Mouse (Mus musculus) Patski (cell line): Measurements from ENCODE around the gene Mpped1. TPM values are rescaled to one million over a fixed set of nuclear protein-coding genes. Genes with fewer than 3 reads are reported as not detected.

ENCODE experiments used
- ATAC-seq: fragments of 100-300 bp; one replicate; pipeline ENCODE4 v1.8.0; 2021
- CTCF ChIA-PET: fragments of 350-600 bp; sonication (Branson Sonifier 250); formaldehyde crosslinking; loops from one replicate; lab custom pipeline; 2022; ENCODE audit warnings: inconsistent platforms; lab: Charles Lee
- POLR2A ChIA-PET: fragments of 350-600 bp; sonication (Branson Sonifier 250); formaldehyde crosslinking; loops from one replicate; lab custom pipeline; 2022; ENCODE audit warnings: antibody characterized with exemption, inconsistent platforms; lab: Charles Lee
- DNase-seq: peaks from one replicate; pipeline ENCODE4 v3.0.0-alpha.2; 2011; ENCODE audit warnings: low read depth, low spot score
- H3K27me3 ChIP-seq: fragments of 371-371 bp; one replicate; pipeline ENCODE4 v1.5.1; 2021
- CTCF ChIP-seq: fragments of 100-300 bp; IDR thresholded peaks from one replicate; pipeline ENCODE4 v1.5.1; 2021
- in situ Hi-C: fragments of 300-500 bp; cut with MboI; formaldehyde crosslinking; loops from 3 replicates; pipeline ENCODE4 v1.11.1; 2018; ENCODE audit warnings: low pct_unique_long_range_greater_than_20kb, mixed read lengths
- polyA plus RNA-seq: library from polyadenylated mRNA; unstranded; gene quantifications from one replicate; pipeline ENCODE4 v1.2.3, GENCODE M21; 2021

Gene Mpped1
- polyA plus RNA-seq, 1 experiment from 2014 or later = not detected

GRCm38 (mm10) chr15:83845734-83846133 is 66.5 kb downstream of the Mpped1 start:
- ChIA-PET POLR2A (no interaction called here), CTCF (no interaction called here)
- H3K27me3 ChIP-seq = peaks cover 44% of the 10 kb centered on the region
- no peak for TF ChIP-seq CTCF
- no peak for DNase-seq
- in situ Hi-C loops = no loop called here
- no peak for ATAC-seq

GRCm38 (mm10) chr15:83846592-83846991 is 67.3 kb downstream of the Mpped1 start:
- ChIA-PET CTCF (no interaction called here), POLR2A (no interaction called here)
- ATAC-seq (no peak), DNase-seq (no peak)
- TF ChIP-seq CTCF = no peak
- peaks cover 46% of the 10 kb centered on the region for H3K27me3 ChIP-seq
- in situ Hi-C loops = no loop called here

GRCm38 (mm10) chr15:83847512-83847911 is 68.2 kb downstream of the Mpped1 start:
- ChIA-PET CTCF (no interaction called here), POLR2A (no interaction called here)
- no peak for TF ChIP-seq CTCF
- ATAC-seq = no peak
- in situ Hi-C loops = no loop called here
- no peak for DNase-seq
- peaks cover 37% of the 10 kb centered on the region for H3K27me3 ChIP-seq

GRCm38 (mm10) chr15:83848193-83848592 is 68.9 kb downstream of the Mpped1 start:
- ATAC-seq = no peak
- CTCF ChIA-PET = no interaction called here
- H3K27me3 ChIP-seq = peaks cover 33% of the 10 kb centered on the region
- no peak for DNase-seq
- POLR2A ChIA-PET = no interaction called here
- in situ Hi-C loops = no loop called here
- no peak for TF ChIP-seq CTCF

- in situ Hi-C loops = no loop called here
- CTCF ChIA-PET = no interaction called here
- peaks cover 23% of the 10 kb centered on the region for H3K27me3 ChIP-seq
- DNase-seq = no peak
- POLR2A ChIA-PET = no interaction called here
- TF ChIP-seq CTCF = no peak
- ATAC-seq = no peak
Measured at GRCm38 (mm10) chr15:83853400-83853811, 74.1 kb downstream of the Mpped1 start.

- peaks cover 15% of the 10 kb centered on the region for H3K27me3 ChIP-seq
- ChIA-PET POLR2A (no interaction called here), CTCF (interaction anchor here (1.1 to 1.5 kb wide), 3 partner anchors 15 to 335 kb away, joined by 3 read pairs; partner anchors contain the start of gene Samm50)
- no peak for TF ChIP-seq CTCF
- ATAC-seq (no peak), DNase-seq (no peak)
- in situ Hi-C loops = no loop called here
Measured at GRCm38 (mm10) chr15:83857129-83857528, 77.9 kb downstream of the Mpped1 start.

GRCm38 (mm10) chr15:83865626-83866025 is 86.4 kb downstream of the Mpped1 start:
- ChIA-PET CTCF (no interaction called here), POLR2A (no interaction called here)
- no peak for TF ChIP-seq CTCF
- no peak for DNase-seq
- ATAC-seq = no peak
- in situ Hi-C loops = loop anchor here (10.0 kb wide), 1 partner anchor 189 kb away; no protein-coding TSS in a partner anchor
- peaks cover 31% of the 10 kb centered on the region for H3K27me3 ChIP-seq

GRCm38 (mm10) chr15:83870936-83871335 is 91.7 kb downstream of the Mpped1 start:
- in situ Hi-C loops = no loop called here
- no peak for TF ChIP-seq CTCF
- H3K27me3 ChIP-seq = peaks cover 23% of the 10 kb centered on the region
- no peak for ATAC-seq
- DNase-seq = no peak
- ChIA-PET POLR2A (no interaction called here), CTCF (no interaction called here)

GRCm38 (mm10) chr15:83877155-83877866 is 98.0 kb downstream of the Mpped1 start:
- CTCF ChIA-PET = no interaction called here
- POLR2A ChIA-PET = no interaction called here
- DNase-seq (no peak), ATAC-seq (no peak)
- no peak for TF ChIP-seq CTCF
- H3K27me3 ChIP-seq = peaks cover 23% of the 10 kb centered on the region
- in situ Hi-C loops = no loop called here

GRCm38 (mm10) chr15:83877898-83878297 is 98.6 kb downstream of the Mpped1 start:
- no peak for TF ChIP-seq CTCF
- ATAC-seq = no peak
- in situ Hi-C loops = no loop called here

GRCm38 (mm10) chr15:83879845-83880244 is 100.6 kb downstream of the Mpped1 start:
- H3K27me3 ChIP-seq = peaks cover 21% of the 10 kb centered on the region
- DNase-seq (no peak), ATAC-seq (no peak)
- CTCF ChIA-PET = no interaction called here
- no peak for TF ChIP-seq CTCF
- POLR2A ChIA-PET = no interaction called here
- in situ Hi-C loops = no loop called here

More at GRCm38 (mm10) chr15:83877898-83878297, 98.6 kb downstream of the Mpped1 start:
- CTCF ChIA-PET = no interaction called here
- POLR2A ChIA-PET = no interaction called here
- peaks cover 26% of the 10 kb centered on the region for H3K27me3 ChIP-seq
- no peak for DNase-seq
